Mouse (Mus musculus): Measurements from ENCODE around the gene Cstf1. TPM values are rescaled to one million over a fixed set of nuclear protein-coding genes. Genes with fewer than 3 reads are reported as not detected.
A peak's percentile ranks its signal among the peaks of the same experiment; 100 is the strongest.

Gene Cstf1
- 35.1 and 49.5 TPM in 2 replicates for polyA plus RNA-seq (2014; fragmentation: Nextera tagmentation; extraction: Ambion mirVana)

GRCm38 (mm10) chr2:172370411-172371223 is at the start of gene Cstf1, which contains the start of gene Aurka:
TSS of gene Cstf1 (plus strand) at chr2:172370681.
TSS of gene Aurka (minus strand) at chr2:172370535.
- WGBS, result under 1% methylated on average over 66 of the region's 66 CpGs
- H3K27ac ChIP-seq (ENCODE audit: low read depth, low read length), result peak within 1 kb of the TSS; percentile 73
- H3K9ac ChIP-seq (ENCODE audit: low read depth, low read length), result peak within 1 kb of the TSS; percentile 89
- H3K4me2 ChIP-seq (replicated peaks; ENCODE audit: low read depth, low read length), result peak within 1 kb of the TSS; percentile 74
- peaks cover 15% of the 10 kb centered on the region for H3K4me1 ChIP-seq (ENCODE audit: control insufficient read depth, insufficient read depth, low read length)
- H3K36me3 ChIP-seq (ENCODE audit: control insufficient read depth, insufficient read depth, low read length), result peaks cover 55% of the 10 kb centered on the region
- no peaks in the 10 kb centered on the region for H3K27me3 ChIP-seq (ENCODE audit: control insufficient read depth, insufficient read depth, low read length)
- H3K9me3 ChIP-seq (ENCODE audit: control insufficient read depth, low read length), result no peaks in the 10 kb centered on the region
- peak within 1 kb of the TSS; percentile 86 for H3K4me3 ChIP-seq (ENCODE audit: low read length)
- ATAC-seq (ENCODE audit: low FRiP score, low TSS enrichment), result peak; percentile 98

- 15% methylated on average over 9 of the region's 9 CpGs for WGBS
- Histone ChIP-seq H3K4me1 (ENCODE audit: control insufficient read depth, insufficient read depth, low read length) (no peaks in the 10 kb centered on the region), H3K36me3 (ENCODE audit: control insufficient read depth, insufficient read depth, low read length) (no peaks in the 10 kb centered on the region), H3K27ac (ENCODE audit: low read depth, low read length) (no peak overlapping the region), H3K4me3 (ENCODE audit: low read length) (no peak overlapping the region), H3K9me3 (ENCODE audit: control insufficient read depth, low read length) (no peaks in the 10 kb centered on the region), H3K9ac (ENCODE audit: low read depth, low read length) (no peak overlapping the region), H3K4me2 (replicated peaks; ENCODE audit: low read depth, low read length) (no peak overlapping the region), H3K27me3 (ENCODE audit: control insufficient read depth, insufficient read depth, low read length) (no peaks in the 10 kb centered on the region)
- ATAC-seq (ENCODE audit: low FRiP score, low TSS enrichment), result no peak
These were observed 49.6 kb upstream of the Cstf1 start for GRCm38 (mm10) chr2:172320878-172321277.

GRCm38 (mm10) chr2:172328248-172328647 is 42.2 kb upstream of the Cstf1 start:
- WGBS, result 52% methylated on average over 8 of the region's 8 CpGs
- Histone ChIP-seq H3K9me3 (ENCODE audit: control insufficient read depth, low read length) (no peaks in the 10 kb centered on the region), H3K27ac (ENCODE audit: low read depth, low read length) (no peak overlapping the region), H3K4me2 (replicated peaks; ENCODE audit: low read depth, low read length) (no peak overlapping the region), H3K27me3 (ENCODE audit: control insufficient read depth, insufficient read depth, low read length) (peaks cover 7% of the 10 kb centered on the region), H3K4me3 (ENCODE audit: low read length) (no peak overlapping the region), H3K9ac (ENCODE audit: low read depth, low read length) (no peak overlapping the region), H3K36me3 (ENCODE audit: control insufficient read depth, insufficient read depth, low read length) (no peaks in the 10 kb centered on the region), H3K4me1 (ENCODE audit: control insufficient read depth, insufficient read depth, low read length) (no peaks in the 10 kb centered on the region)
- ATAC-seq (ENCODE audit: low FRiP score, low TSS enrichment), result no peak

GRCm38 (mm10) chr2:172329179-172329578 is 41.3 kb upstream of the Cstf1 start:
- 4% methylated on average over 13 of the region's 13 CpGs for WGBS
- Histone ChIP-seq H3K4me3 (ENCODE audit: low read length) (no peak overlapping the region), H3K4me2 (replicated peaks; ENCODE audit: low read depth, low read length) (no peak overlapping the region), H3K9me3 (ENCODE audit: control insufficient read depth, low read length) (no peaks in the 10 kb centered on the region), H3K36me3 (ENCODE audit: control insufficient read depth, insufficient read depth, low read length) (no peaks in the 10 kb centered on the region), H3K9ac (ENCODE audit: low read depth, low read length) (no peak overlapping the region), H3K27ac (ENCODE audit: low read depth, low read length) (no peak overlapping the region), H3K4me1 (ENCODE audit: control insufficient read depth, insufficient read depth, low read length) (no peaks in the 10 kb centered on the region), H3K27me3 (ENCODE audit: control insufficient read depth, insufficient read depth, low read length) (peaks cover 7% of the 10 kb centered on the region)
- no peak for ATAC-seq (ENCODE audit: low FRiP score, low TSS enrichment)

- H3K4me3 ChIP-seq (ENCODE audit: low read length), result no peak overlapping the region
- H3K27ac ChIP-seq (ENCODE audit: low read depth, low read length), result no peak overlapping the region
- 0 out of 2 replicates have a peak, but pooled peaks cover 4% of the 10 kb centered on the region for H3K9me3 ChIP-seq (ENCODE audit: control insufficient read depth, low read length)
- WGBS, result 64% methylated on average over 19 of the region's 19 CpGs
- no peak overlapping the region for H3K9ac ChIP-seq (ENCODE audit: low read depth, low read length)
- no peaks in the 10 kb centered on the region for H3K4me1 ChIP-seq (ENCODE audit: control insufficient read depth, insufficient read depth, low read length)
- no peak overlapping the region for H3K4me2 ChIP-seq (replicated peaks; ENCODE audit: low read depth, low read length)
- no peak for ATAC-seq (ENCODE audit: low FRiP score, low TSS enrichment)
- no peaks in the 10 kb centered on the region for H3K27me3 ChIP-seq (ENCODE audit: control insufficient read depth, insufficient read depth, low read length)
- no peaks in the 10 kb centered on the region for H3K36me3 ChIP-seq (ENCODE audit: control insufficient read depth, insufficient read depth, low read length)
These were observed 32.1 kb upstream of the Cstf1 start for GRCm38 (mm10) chr2:172338206-172338942.

GRCm38 (mm10) chr2:172340936-172341335 is 29.5 kb upstream of the Cstf1 start:
- 0 out of 2 replicates have a peak, but pooled peaks cover 4% of the 10 kb centered on the region for H3K9me3 ChIP-seq (ENCODE audit: control insufficient read depth, low read length)
- H3K27me3 ChIP-seq (ENCODE audit: control insufficient read depth, insufficient read depth, low read length), result no peaks in the 10 kb centered on the region
- H3K36me3 ChIP-seq (ENCODE audit: control insufficient read depth, insufficient read depth, low read length), result no peaks in the 10 kb centered on the region
- no peaks in the 10 kb centered on the region for H3K4me1 ChIP-seq (ENCODE audit: control insufficient read depth, insufficient read depth, low read length)
- H3K4me2 ChIP-seq (replicated peaks; ENCODE audit: low read depth, low read length), result no peak overlapping the region
- H3K9ac ChIP-seq (ENCODE audit: low read depth, low read length), result no peak overlapping the region
- H3K4me3 ChIP-seq (ENCODE audit: low read length), result no peak overlapping the region
- WGBS, result 69% methylated on average over 3 of the region's 3 CpGs
- no peak overlapping the region for H3K27ac ChIP-seq (ENCODE audit: low read depth, low read length)
- ATAC-seq (ENCODE audit: low FRiP score, low TSS enrichment), result no peak

GRCm38 (mm10) chr2:172341606-172342005 is 28.9 kb upstream of the Cstf1 start:
- Histone ChIP-seq H3K27ac (ENCODE audit: low read depth, low read length) (no peak overlapping the region), H3K9me3 (ENCODE audit: control insufficient read depth, low read length) (0 out of 2 replicates have a peak, but pooled peaks cover 4% of the 10 kb centered on the region), H3K27me3 (ENCODE audit: control insufficient read depth, insufficient read depth, low read length) (no peaks in the 10 kb centered on the region), H3K4me1 (ENCODE audit: control insufficient read depth, insufficient read depth, low read length) (no peaks in the 10 kb centered on the region), H3K9ac (ENCODE audit: low read depth, low read length) (no peak overlapping the region), H3K4me2 (replicated peaks; ENCODE audit: low read depth, low read length) (no peak overlapping the region), H3K4me3 (ENCODE audit: low read length) (no peak overlapping the region), H3K36me3 (ENCODE audit: control insufficient read depth, insufficient read depth, low read length) (no peaks in the 10 kb centered on the region)
- 58% methylated on average over 5 of the region's 5 CpGs for WGBS
- ATAC-seq (ENCODE audit: low FRiP score, low TSS enrichment), result no peak

GRCm38 (mm10) chr2:172343751-172344150 is 26.7 kb upstream of the Cstf1 start:
- H3K9ac ChIP-seq (ENCODE audit: low read depth, low read length), result no peak overlapping the region
- H3K4me1 ChIP-seq (ENCODE audit: control insufficient read depth, insufficient read depth, low read length), result no peaks in the 10 kb centered on the region
- H3K27ac ChIP-seq (ENCODE audit: low read depth, low read length), result no peak overlapping the region
- no peak overlapping the region for H3K4me2 ChIP-seq (replicated peaks; ENCODE audit: low read depth, low read length)
- no peaks in the 10 kb centered on the region for H3K27me3 ChIP-seq (ENCODE audit: control insufficient read depth, insufficient read depth, low read length)
- H3K4me3 ChIP-seq (ENCODE audit: low read length), result no peak overlapping the region
- 94% methylated on average over 7 of the region's 7 CpGs for WGBS
- H3K36me3 ChIP-seq (ENCODE audit: control insufficient read depth, insufficient read depth, low read length), result no peaks in the 10 kb centered on the region
- no peak for ATAC-seq (ENCODE audit: low FRiP score, low TSS enrichment)
- 0 out of 2 replicates have a peak, but pooled peaks cover 4% of the 10 kb centered on the region for H3K9me3 ChIP-seq (ENCODE audit: control insufficient read depth, low read length)

Measured in kidney, embryonic 14.5 days (tissue).